Mouse (Mus musculus) ES-E14 (cell line): ENCODE data around the gene Dcps.

Experiments used
- CHD2 ChIP-seq: IDR thresholded peaks from 2 replicates; pipeline ENCODE4 v1.6.1; 2014; ENCODE audit warnings: mild to moderate bottlenecking, low read depth, low read length, inconsistent platforms
- HCFC1 ChIP-seq: IDR thresholded peaks from 2 replicates; pipeline ENCODE4 v1.6.1; 2012; ENCODE audit warnings: low read length, inconsistent platforms, borderline replicate concordance; ENCODE audit not compliant: insufficient read depth
- MAFK ChIP-seq: IDR thresholded peaks from 2 replicates; pipeline ENCODE4 v1.6.1; 2014; ENCODE audit warnings: mild to moderate bottlenecking, low read depth, low read length, inconsistent platforms; ENCODE audit not compliant: insufficient read depth
- ZC3H11A ChIP-seq: IDR thresholded peaks from 2 replicates; pipeline ENCODE4 v1.6.1; 2012; ENCODE audit warnings: low read depth, mild to moderate bottlenecking, inconsistent platforms, low read length, borderline replicate concordance

DNA sequence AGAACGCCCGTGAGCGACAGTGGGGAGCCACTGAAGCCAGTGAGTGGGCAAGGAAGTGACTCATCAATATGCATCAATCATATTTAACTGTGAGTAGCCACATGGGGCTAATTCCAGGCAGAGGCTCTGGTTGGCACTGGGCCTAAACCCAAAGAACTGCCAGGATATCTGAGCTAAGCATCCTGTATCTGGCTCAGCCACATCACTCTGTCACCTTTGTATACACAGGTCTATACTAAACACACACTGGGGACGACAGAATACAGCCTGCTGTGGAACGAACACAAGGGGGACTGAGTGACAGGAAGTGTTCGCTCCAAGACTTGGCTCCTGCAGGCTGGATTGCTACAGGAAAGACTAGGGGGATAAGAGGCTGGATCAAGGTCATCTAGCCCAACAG, 40.3 kb downstream of the Dcps start:
- TF ChIP-seq ZC3H11A (no peak), HCFC1 (no peak), CHD2 (no peak), MAFK (no peak)
